Mouse (Mus musculus): Measurements from ENCODE around the gene Mrpl51. TPM values are rescaled to one million over a fixed set of nuclear protein-coding genes. Genes with fewer than 3 reads are reported as not detected.

The Mrpl51 gene
- total RNA-seq, 2 experiments from 2014 or later, result 70.7 to 72.3 TPM

- no peak for DNase-seq
Measured at GRCm38 (mm10) chr6:125234520-125234828, 42.9 kb downstream of the Mrpl51 start.

GRCm38 (mm10) chr6:125236341-125236740, 44.7 kb downstream of the Mrpl51 start:
- DNase-seq, result no peak

- DNase-seq, result no peak
Measured at GRCm38 (mm10) chr6:125236782-125237181, 45.2 kb downstream of the Mrpl51 start, which contains the start of gene Cd27. Gene Cd27 (minus strand): TSS chr6:125237010.

GRCm38 (mm10) chr6:125237421-125237820, 45.8 kb downstream of the Mrpl51 start:
- no peak for DNase-seq

- DNase-seq, result no peak
Measured at GRCm38 (mm10) chr6:125238396-125238795, 46.8 kb downstream of the Mrpl51 start.

- no peak for DNase-seq
Measured at GRCm38 (mm10) chr6:125239547-125239946, 47.9 kb downstream of the Mrpl51 start.

GRCm38 (mm10) chr6:125240617-125241016, 49.0 kb downstream of the Mrpl51 start:
- no peak for DNase-seq

GRCm38 (mm10) chr6:125241566-125241965, 50.0 kb downstream of the Mrpl51 start:
- DNase-seq, result no peak

- DNase-seq, result no peak
Measured at GRCm38 (mm10) chr6:125244551-125244950, 53.0 kb downstream of the Mrpl51 start.

Small RNAs within 50 kb of the gene (microRNA-seq; reads per million reads assigned to microRNA genes)
- gene Mir3098, result 0.21 to 0.60 reads per million in 2 experiments
- 0 reads per million in 2 experiments for gene Mir8113

Other genes with a start within 250 kb of the Mrpl51 start
- gene Cops7a, start 226.3 kb upstream of the Mrpl51 start, total RNA-seq (2021), result 100 to 1,000 TPM; 149 TPM
- gene Pianp, start 195.1 kb upstream of the Mrpl51 start, total RNA-seq (2021), result 100 to 1,000 TPM; 163 to 173 TPM
- gene Zfp384, start 182.7 kb upstream of the Mrpl51 start, total RNA-seq (2021), result 10 to 100 TPM; 43.9 to 48.9 TPM
- gene Ing4, start 152.0 kb upstream of the Mrpl51 start, total RNA-seq (2021), result 10 to 100 TPM; 56.9 to 65.7 TPM
- gene Acrbp, start 142.1 kb upstream of the Mrpl51 start, total RNA-seq (2021), result 10 to 100 TPM; 13.4 to 17.8 TPM
- gene Lpar5, start 123.9 kb upstream of the Mrpl51 start, total RNA-seq (2021), result under 1 TPM; 0.53 to 0.75 TPM
- gene Chd4, start 95.8 kb upstream of the Mrpl51 start, total RNA-seq (2021), result 100 to 1,000 TPM; 172 to 173 TPM
- 10 to 100 TPM; 30.2 to 34.4 TPM for gene Nop2, start 59.9 kb upstream of the Mrpl51 start, total RNA-seq (2021)
- gene Iffo1, start 46.6 kb upstream of the Mrpl51 start, total RNA-seq (2021), result 10 to 100 TPM; 67.5 to 68.9 TPM
- gene Gapdh, start 25.3 kb upstream of the Mrpl51 start, total RNA-seq (2021), result 1,000 to 10,000 TPM; 2,301 to 2,480 TPM
- 10 to 100 TPM; 22.8 to 26.5 TPM for gene Ncapd2, start 100 bp upstream of the Mrpl51 start, total RNA-seq (2021)
- gene Vamp1, start 23.8 kb downstream of the Mrpl51 start, total RNA-seq (2021), result 10 to 100 TPM; 75.3 to 80.4 TPM
- 1 to 10 TPM; 3.3 TPM for gene Tapbpl, start 40.1 kb downstream of the Mrpl51 start, total RNA-seq (2021)
- gene Cd27, start 45.2 kb downstream of the Mrpl51 start, total RNA-seq (2021), result not detected
- not detected for gene Tuba3a, start 94.2 kb downstream of the Mrpl51 start, total RNA-seq (2021)
- 1 to 10 TPM; 6.9 to 7.0 TPM for gene Ltbr, start 122.1 kb downstream of the Mrpl51 start, total RNA-seq (2021)
- gene Scnn1a, start 128.9 kb downstream of the Mrpl51 start, total RNA-seq (2021), result 1 to 10 TPM; 4.1 to 4.3 TPM
- 10 to 100 TPM in 1 of 2 experiments, 1 to 10 TPM in 1; 9.9 to 12.6 TPM for gene Tnfrsf1a, start 157.6 kb downstream of the Mrpl51 start, total RNA-seq (2021)
- gene Plekhg6, start 189.0 kb downstream of the Mrpl51 start, total RNA-seq (2021), result under 1 TPM in 1 of 2 experiments, not detected in 1; 0.25 TPM

Data from layer of hippocampus, postnatal 36 days (tissue).